Mouse (Mus musculus) urinary bladder, postnatal 36 days (tissue): ENCODE results near the gene Fam3b.

ENCODE experiments used
- DNase-seq, 2 experiments: peaks; one replicate each; pipeline ENCODE4 v3.0.0; 2022; ENCODE audit warnings: low spot score in 2 of 2, mixed read lengths in 1 of 2

Gene Fam3b

DNA sequence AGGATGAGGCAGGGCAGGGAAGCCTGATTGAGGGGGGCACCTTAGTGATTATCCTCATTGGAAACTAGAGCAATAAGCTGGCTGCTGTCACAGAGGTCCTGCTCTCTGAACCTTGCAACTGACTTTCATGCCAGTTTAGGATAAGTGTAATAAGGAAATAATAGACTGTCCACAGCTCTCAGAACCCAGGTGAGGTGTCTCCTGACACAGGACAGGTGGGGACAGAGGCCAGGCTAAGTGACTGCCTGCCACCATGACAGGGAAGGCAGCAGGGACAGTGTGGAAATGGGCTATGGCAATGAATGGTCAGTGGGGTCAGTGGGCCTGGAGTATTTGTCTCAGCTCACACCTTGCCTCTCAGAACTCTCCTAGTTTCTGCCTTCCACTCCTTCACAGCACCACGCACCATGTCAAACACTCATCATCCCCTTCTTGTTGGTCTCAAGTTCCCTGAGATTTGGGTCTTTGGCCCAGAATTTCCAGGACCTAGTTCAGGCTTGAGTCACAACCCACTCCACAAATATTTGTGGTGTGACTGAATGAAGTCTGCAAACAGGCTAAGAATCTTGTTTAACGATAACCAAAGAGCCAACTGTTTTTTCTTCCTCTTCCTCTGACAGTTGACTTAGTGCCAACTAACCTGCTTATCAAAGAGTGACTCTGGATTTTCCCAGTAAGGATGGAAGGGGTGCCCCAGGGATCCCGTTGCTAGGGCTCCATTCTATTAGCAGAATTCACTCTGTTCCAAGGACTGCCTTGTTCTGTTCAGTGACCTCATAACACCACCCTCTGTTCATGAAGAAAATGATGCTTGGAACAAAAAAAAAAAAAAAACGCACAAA, at the start of gene Fam3b:
TSS of gene Fam3b (minus strand) at position 718 of the 842 bp plus-strand sequence.
- DNase-seq = no peak

DNA sequence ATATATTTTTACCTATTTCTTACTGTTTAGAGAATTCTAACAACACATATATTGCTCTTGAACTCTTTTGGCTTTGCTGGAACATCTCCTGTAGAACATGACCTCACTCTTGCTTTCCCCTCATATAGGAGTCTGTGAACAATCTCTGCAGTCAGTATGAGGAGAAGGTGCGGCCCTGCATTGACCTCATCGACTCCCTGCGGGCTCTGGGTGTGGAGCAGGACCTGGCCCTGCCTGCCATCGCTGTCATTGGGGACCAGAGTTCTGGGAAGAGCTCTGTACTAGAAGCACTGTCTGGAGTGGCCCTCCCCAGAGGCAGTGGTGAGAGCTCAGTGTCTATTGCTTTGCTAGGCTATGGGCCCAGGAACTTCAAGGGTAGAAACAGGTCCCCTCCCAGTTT, 29.7 kb upstream of the Fam3b start:
- no peak for DNase-seq

DNA sequence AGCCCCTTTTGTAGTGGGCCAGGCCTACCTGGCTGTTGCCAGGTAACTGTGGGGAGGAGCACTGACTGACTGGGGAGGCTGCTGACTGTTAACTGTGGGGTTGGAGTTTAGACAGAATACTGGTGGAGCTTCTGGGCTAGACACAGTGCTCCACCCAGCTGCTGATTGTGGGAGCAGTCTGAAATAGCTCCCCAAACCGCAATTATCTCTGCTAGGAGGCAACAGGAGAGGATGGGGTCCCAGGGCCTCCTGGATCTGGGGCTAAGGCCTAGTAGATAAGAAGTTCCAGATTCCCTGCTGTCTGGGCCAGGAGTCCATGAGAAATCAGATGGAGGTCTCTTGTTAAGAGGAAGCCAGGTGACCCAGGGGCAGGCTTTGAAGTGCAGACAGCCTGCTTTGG, 22.2 kb upstream of the Fam3b start:
- no peak for DNase-seq

DNA sequence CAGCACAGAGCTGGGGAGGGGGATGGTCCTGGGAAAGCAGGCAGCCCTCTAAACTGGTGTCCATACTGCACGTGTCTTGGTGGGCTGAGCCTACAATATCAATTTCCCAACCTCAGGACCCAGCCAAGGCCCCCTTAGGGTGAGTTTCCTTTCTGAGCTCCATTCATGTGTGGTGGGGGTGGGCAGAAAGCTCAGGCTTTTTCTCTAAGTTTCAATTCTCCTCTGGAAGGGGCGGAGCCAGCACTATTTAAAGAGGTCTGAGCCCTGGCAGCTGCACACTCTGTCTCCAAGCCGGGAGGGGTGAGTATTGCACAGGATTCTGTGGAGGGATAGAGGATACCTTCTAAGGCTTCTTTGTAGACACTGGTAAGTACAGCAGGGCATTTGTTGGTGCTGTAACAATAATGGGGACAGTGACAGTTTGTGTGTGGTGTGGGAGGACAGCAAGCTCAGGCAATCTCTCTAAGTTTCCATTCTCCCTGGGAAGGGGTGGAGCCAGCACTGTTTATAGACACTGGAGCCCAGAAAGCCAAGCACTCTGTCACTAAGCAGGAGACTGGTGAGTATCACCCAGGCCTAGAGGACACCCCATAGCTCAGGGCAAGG, 21.3 kb upstream of the Fam3b start:
- DNase-seq = peak; percentile 33 to 63

DNA sequence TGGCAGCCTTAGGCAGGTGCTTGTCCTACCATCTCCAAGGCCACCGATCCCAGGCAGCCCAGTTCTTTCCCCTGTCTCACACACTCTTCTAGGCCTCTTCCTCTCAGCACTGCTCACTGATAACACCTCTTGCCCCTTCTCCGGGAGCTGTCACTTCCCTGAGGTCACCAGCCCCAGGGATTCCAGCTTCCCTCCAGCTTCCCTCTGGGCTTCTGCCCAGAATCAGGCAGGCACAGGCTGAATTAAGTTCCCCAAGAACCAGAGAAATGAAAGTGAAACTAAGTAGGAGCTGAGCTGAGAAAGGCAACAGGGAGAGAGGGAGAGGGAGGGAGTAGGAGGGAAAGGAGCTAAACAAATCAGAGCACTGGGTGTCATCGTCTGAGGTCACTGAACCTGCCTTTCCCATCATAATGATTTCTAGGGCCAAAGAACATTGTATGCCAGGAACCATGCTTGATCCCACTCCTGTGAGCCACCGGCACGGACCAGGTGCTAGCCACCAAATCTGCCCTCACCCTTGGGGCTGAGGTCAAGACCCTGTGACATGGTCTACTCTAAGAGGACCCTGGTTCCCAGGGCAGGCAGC, 20.4 kb upstream of the Fam3b start:
- DNase-seq = peak; percentile 48 to 49

GRCm38 (mm10) chr16:97534448-97534847, 19.8 kb upstream of the Fam3b start:
- no peak for DNase-seq

GRCm38 (mm10) chr16:97533751-97534150, 19.1 kb upstream of the Fam3b start:
- no peak for DNase-seq

- DNase-seq = no peak
Measured at GRCm38 (mm10) chr16:97533126-97533525, 18.5 kb upstream of the Fam3b start.

- no peak for DNase-seq
Measured at GRCm38 (mm10) chr16:97529241-97529640, 14.6 kb upstream of the Fam3b start.

- DNase-seq = peak; percentile 26 to 43
Measured at GRCm38 (mm10) chr16:97523024-97523423, 8.4 kb upstream of the Fam3b start.

DNA sequence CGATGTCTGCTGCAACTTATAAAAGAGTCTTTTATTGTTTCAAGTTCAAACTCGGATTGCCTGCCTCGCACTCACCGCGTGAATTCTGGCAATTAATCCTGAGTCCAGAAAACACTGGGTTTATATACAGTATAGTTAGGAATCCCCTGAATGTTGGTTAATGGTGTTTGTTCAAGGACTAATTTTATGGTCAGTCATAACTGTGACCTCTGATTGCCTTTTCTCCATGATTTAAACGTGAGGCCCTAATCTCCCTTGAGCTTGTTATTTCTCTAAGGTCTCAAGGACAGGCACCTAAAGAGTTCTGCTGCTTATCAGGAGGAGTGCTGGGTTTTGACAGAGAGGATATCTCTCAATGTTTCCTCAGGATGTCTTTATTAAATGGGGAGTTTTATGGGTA, 7.4 kb upstream of the Fam3b start:
- no peak for DNase-seq

GRCm38 (mm10) chr16:97516341-97516740, 1.7 kb upstream of the Fam3b start:
- DNase-seq = no peak

GRCm38 (mm10) chr16:97512347-97512751, 2.3 kb downstream of the Fam3b start:
- no peak for DNase-seq

DNA sequence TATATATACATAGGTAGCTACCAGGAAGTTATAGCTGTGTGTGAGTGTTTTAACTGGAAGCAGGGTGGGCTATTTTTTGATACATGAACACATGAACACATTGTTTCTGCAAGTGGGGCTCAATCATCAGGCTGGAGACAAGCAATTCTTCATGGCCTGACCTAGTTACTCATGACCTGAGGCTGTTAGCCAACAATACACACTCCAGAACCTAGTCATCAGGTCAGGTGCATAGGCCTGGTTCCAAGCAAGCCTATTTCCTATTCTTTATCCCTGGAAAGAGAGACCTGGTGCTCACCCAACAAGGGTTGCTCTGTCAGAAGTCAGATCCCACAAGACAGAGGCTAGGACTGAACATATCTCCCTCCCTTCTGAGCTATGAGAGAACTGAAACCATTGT, 3.1 kb downstream of the Fam3b start:
- DNase-seq = no peak

GRCm38 (mm10) chr16:97510849-97511248, 3.8 kb downstream of the Fam3b start:
- DNase-seq = no peak

DNA sequence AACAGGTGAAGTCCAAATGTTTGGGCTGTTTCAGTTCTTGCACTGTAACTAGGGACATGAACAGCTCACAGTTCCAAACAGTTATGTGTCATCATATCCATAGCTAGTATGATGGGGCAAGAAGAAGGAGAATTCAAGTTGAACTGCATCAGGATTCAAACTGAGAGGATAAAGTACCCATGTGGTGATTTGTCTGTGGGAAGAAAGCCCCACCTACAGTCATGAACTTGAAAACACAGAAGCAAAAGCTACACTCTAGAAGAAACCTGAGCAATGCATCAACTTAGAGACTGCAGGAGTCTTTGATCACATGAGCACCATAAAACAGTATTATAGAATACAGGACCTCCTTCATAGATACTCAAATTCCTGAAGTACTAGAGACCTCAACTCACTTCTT, 6.8 kb downstream of the Fam3b start:
- DNase-seq = no peak

- DNase-seq = no peak
Measured at GRCm38 (mm10) chr16:97504793-97505192, 9.8 kb downstream of the Fam3b start.

GRCm38 (mm10) chr16:97503849-97504248, 10.8 kb downstream of the Fam3b start:
- DNase-seq = no peak

GRCm38 (mm10) chr16:97500901-97501300, 13.7 kb downstream of the Fam3b start:
- DNase-seq = no peak

GRCm38 (mm10) chr16:97499450-97499849, 15.2 kb downstream of the Fam3b start:
- DNase-seq = no peak

DNA sequence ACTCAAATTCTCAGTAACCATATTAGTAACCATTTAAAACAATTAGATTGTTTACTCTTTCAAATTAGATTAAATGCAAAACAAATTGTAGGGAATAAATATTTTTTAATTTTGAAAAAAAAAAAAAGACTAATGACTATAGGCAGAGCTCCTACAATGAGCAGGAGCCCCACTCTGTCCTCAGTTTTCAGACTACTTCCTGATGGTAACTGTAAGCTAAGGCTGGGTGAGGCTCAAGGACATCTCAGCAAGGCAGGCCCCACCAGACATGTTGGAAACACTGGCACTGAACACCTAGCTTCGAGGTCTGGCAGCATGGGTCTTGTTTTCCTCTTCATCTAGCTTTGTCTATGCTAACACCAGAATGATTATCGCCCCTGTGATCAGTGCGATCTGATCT, 16.5 kb downstream of the Fam3b start:
- no peak for DNase-seq

GRCm38 (mm10) chr16:97497682-97498081, 16.9 kb downstream of the Fam3b start:
- no peak for DNase-seq

DNA sequence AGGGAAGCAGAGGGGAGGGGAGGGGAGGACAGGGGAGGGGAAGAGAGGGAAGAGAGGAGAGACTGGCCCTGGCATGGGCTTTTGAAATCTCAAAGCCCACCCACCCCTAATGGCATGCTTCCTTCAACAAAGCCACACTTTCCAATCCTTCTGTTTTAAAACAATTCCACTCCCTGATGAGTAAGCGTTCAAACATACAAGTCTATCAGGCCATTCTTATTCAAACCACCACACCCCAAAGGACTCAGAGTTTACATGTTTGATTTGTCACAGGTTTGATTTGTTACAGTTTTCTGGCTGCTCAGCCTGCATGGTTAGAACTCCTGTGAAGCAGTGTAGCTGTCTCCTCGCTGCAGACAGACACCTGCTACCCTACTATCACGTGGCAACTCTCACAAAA, 18.6 kb downstream of the Fam3b start:
- no peak for DNase-seq
